ENCODE assay signal across 22 mouse cellular contexts in the genomic region with DNA sequence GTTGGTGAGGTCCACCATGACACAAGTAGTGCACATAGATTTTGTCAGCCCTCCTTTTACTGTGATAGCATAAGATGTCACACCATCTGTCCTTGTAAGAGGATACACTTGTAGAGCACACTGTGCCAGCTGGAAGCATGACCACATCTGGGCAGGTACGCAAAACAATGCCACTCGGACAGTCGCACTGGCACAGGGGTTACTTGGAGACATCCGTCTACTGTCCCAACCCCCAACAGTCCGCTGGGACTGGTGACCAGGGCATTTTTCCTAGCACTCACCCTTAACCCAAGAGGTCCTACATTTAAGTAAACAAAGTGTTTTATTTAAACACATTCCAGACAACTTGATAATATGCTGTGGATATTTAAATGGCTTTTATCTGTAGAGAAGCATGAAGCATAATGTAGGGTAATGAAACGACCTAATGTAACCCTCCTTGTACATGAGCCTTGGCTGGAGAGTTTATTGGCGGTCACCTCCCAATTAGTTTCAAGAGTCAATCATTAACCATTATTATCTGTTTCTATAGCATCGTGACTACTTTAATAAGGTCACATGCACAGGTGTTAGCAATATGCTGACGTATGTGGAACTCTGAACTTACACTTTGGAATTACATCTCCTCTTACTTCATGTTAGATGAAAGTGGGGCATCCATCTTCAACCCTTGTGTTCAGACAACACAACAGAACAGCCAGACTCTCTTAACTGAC. TPM values are rescaled to one million over a fixed set of nuclear protein-coding genes. Genes with fewer than 3 reads are reported as not detected.
"Had no signal": no experiment of that assay in that cellular context is flagged by ENCODE, and none has a peak within 500 bp of the region (broad histone marks: within the 10 kb centered on the region; RNA-seq: fewer than 3 reads in every experiment).

No protein-coding gene starts in this region.

- H3K27me3 ChIP-seq: limb, embryonic 12.5 days; liver, embryonic 13.5 days had no signal

- H3K4me3 ChIP-seq: layer of hippocampus, adult 2 months; limb, embryonic 12.5 days; liver, embryonic 13.5 days; midbrain, embryonic 10.5 days; myocyte had no signal

- ATAC-seq: hindbrain, embryonic 16.5 days; inflammation-experienced regulatory T-cells, adult 6 months had no signal

- H3K27ac ChIP-seq: kidney, postnatal 0 days; layer of hippocampus, adult 2 months; limb, embryonic 12.5 days; liver, embryonic 13.5 days; midbrain, embryonic 10.5 days had no signal

- DNase-seq: kidney, adult 8-10 months; kidney, postnatal 4 days; liver, embryonic 13.5 days; lung, adult 2 months; lung, postnatal 4 days; midbrain, embryonic 14.5 days; retina, postnatal 1 day; right cerebral cortex, postnatal 14 days; thymus, adult 18-20 months; thymus, postnatal 14 days had no signal

- H3K36me3 ChIP-seq: liver, embryonic 13.5 days had no signal

- H3K9ac ChIP-seq: limb, embryonic 12.5 days; liver, embryonic 13.5 days had no signal

- H3K4me2 ChIP-seq: limb, embryonic 12.5 days; liver, embryonic 13.5 days had no signal

- H3K9me3 ChIP-seq: limb, embryonic 12.5 days; liver, embryonic 13.5 days; midbrain, embryonic 10.5 days had no signal

RNA-seq across cellular contexts. Expression of a gene that starts 25.6 kb away (rescaled TPM):
- total RNA-seq: layer of hippocampus, adult 2 months; layer of hippocampus, postnatal 10 days; left cerebral cortex, postnatal 36 days; megakaryocyte, adult 5-6 weeks; neutrophil, adult 5-6 weeks had no signal
- polyA plus RNA-seq: inflammation-experienced regulatory T-cells, adult 6 months; neural tube, embryonic 11.5 days had no signal

RNA-seq across cellular contexts. Expression of a gene that starts 32.4 kb away (rescaled TPM):
- total RNA-seq: layer of hippocampus, adult 2 months; layer of hippocampus, postnatal 10 days; megakaryocyte, adult 5-6 weeks; neutrophil, adult 5-6 weeks had no signal
- polyA plus RNA-seq: myocyte had no signal
